Mouse (Mus musculus) kidney, adult 2 months (tissue): Measurements from ENCODE around the gene Cyp2d22.
A peak's percentile ranks its signal among the peaks of the same experiment; 100 is the strongest.

ENCODE experiments used
- CTCF ChIP-seq: fragments of 200-500 bp; conservative IDR thresholded peaks from 2 replicates; pipeline ENCODE4 v1.5.1; 2011; ENCODE audit warnings: low read depth, mild to moderate bottlenecking, control low read depth, low read length, moderate library complexity, mixed read lengths; ENCODE audit not compliant: insufficient read depth, insufficient read length
- POLR2A ChIP-seq: fragments of 200-500 bp; IDR thresholded peaks from one replicate; pipeline ENCODE4 v1.6.1; 2011; ENCODE audit warnings: low read depth, low read length, control low read depth

- no peak for TF ChIP-seq CTCF
- peak; percentile 18 for TF ChIP-seq POLR2A
Observed at GRCm38 (mm10) chr15:82379871-82380713, at the start of gene Cyp2d22.
